35 mouse cellular contexts compared by ENCODE assay signal in the genomic region with DNA sequence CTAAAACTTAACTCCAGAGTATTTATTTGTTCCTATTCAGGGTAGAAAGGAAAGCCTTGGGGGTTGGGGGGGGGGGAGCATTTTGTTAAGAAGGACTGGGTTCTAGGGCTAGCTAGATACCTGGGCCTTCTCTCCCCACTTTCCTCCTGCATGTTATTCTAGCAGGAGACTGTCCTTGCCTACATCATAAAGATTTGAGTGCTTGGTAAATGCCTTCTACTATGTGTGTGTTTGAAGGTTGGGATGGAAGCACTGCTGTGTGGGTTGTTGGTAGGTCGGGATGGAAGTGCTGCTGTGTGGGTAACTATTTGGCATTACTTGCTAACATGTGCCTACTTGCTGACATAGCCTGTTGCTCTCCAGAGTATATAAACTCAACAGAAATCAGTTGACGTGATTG.
"Had no signal": no experiment of that assay in that cellular context is flagged by ENCODE, and none has a peak within 500 bp of the region (broad histone marks: within the 10 kb centered on the region; RNA-seq: fewer than 3 reads in every experiment).

No protein-coding gene starts in this region.

- H3K4me3 ChIP-seq: heart, embryonic 10.5 days; heart, embryonic 12.5 days; heart, embryonic 13.5 days; heart, embryonic 15.5 days; hindbrain, embryonic 10.5 days; hindbrain, embryonic 12.5 days; hindbrain, embryonic 13.5 days; hindbrain, embryonic 15.5 days; intestine, embryonic 15.5 days; kidney, embryonic 15.5 days; layer of hippocampus, adult 2 months had no signal

- H3K27ac ChIP-seq: heart, embryonic 10.5 days; heart, embryonic 13.5 days; heart, embryonic 15.5 days; hindbrain, embryonic 10.5 days; hindbrain, embryonic 12.5 days; hindbrain, embryonic 13.5 days; hindbrain, embryonic 14.5 days; hindbrain, embryonic 15.5 days; hindbrain, postnatal 0 days; intestine, embryonic 15.5 days; kidney, embryonic 15.5 days; kidney, postnatal 0 days; layer of hippocampus, adult 2 months had no signal

- H3K27me3 ChIP-seq: heart, embryonic 12.5 days; heart, embryonic 13.5 days; heart, embryonic 15.5 days; hindbrain, embryonic 12.5 days; hindbrain, embryonic 13.5 days; hindbrain, embryonic 15.5 days; intestine, embryonic 15.5 days; kidney, embryonic 15.5 days had no signal

- H3K9me3 ChIP-seq: heart, embryonic 10.5 days; heart, embryonic 12.5 days; heart, embryonic 13.5 days; heart, embryonic 15.5 days; hindbrain, embryonic 10.5 days; hindbrain, embryonic 12.5 days; hindbrain, embryonic 13.5 days; hindbrain, embryonic 15.5 days; intestine, embryonic 15.5 days; kidney, embryonic 15.5 days had no signal

- ATAC-seq: hindbrain, embryonic 16.5 days; hindbrain, postnatal 0 days; inflammation-experienced regulatory T-cells, adult 6 months; intestine, embryonic 15.5 days; intestine, embryonic 16.5 days; intestine, postnatal 0 days had no signal

- DNase-seq: heart, postnatal 10 days; heart, postnatal 14 days; heart, postnatal 36 days; heart, postnatal 4 days; kidney, adult 11 months; kidney, adult 18-20 months; kidney, adult 2 months; kidney, adult 8-10 months; kidney, adult 9 months; kidney, postnatal 10 days; kidney, postnatal 14 days; kidney, postnatal 25 days; kidney, postnatal 36 days; kidney, postnatal 4 days; layer of hippocampus, adult 9-11 months; layer of hippocampus, postnatal 36 days had no signal

- H3K4me1 ChIP-seq: heart, embryonic 10.5 days; heart, embryonic 12.5 days; heart, embryonic 13.5 days; heart, embryonic 15.5 days; hindbrain, embryonic 10.5 days; hindbrain, embryonic 12.5 days; hindbrain, embryonic 13.5 days; hindbrain, embryonic 15.5 days; intestine, embryonic 15.5 days; kidney, embryonic 15.5 days had no signal

- H3K4me2 ChIP-seq: heart, embryonic 11.5 days; heart, embryonic 12.5 days; heart, embryonic 13.5 days; heart, embryonic 15.5 days; hindbrain, embryonic 12.5 days; hindbrain, embryonic 13.5 days; hindbrain, embryonic 14.5 days; hindbrain, embryonic 15.5 days; intestine, embryonic 15.5 days; kidney, embryonic 15.5 days had no signal

- H3K9ac ChIP-seq: heart, embryonic 12.5 days; heart, embryonic 13.5 days; heart, embryonic 15.5 days; hindbrain, embryonic 12.5 days; hindbrain, embryonic 13.5 days; hindbrain, embryonic 14.5 days; hindbrain, embryonic 15.5 days; intestine, embryonic 15.5 days; kidney, embryonic 15.5 days had no signal
